Mouse (Mus musculus) forebrain, embryonic 16.5 days (tissue): ENCODE measurements around the gene Cish. TPM values are rescaled to one million over a fixed set of nuclear protein-coding genes. Genes with fewer than 3 reads are reported as not detected.

Source experiments
- ATAC-seq: fragments of 200-750 bp; cut with Nextera tagmentation; 2 replicates; pipeline ENCODE4 v1.8.0; 2017; ENCODE audit warnings: mild to moderate bottlenecking, moderate library complexity
- H3K27ac ChIP-seq: fragments of 300-500 bp; sonication (generic); 2 replicates; pipeline ENCODE4 v1.5.1; 2014; ENCODE audit warnings: low read length, control low read depth
- H3K27me3 ChIP-seq: fragments of 300-500 bp; sonication (generic); replicated peaks from 2 replicates; pipeline ENCODE4 v1.6.1; 2014; ENCODE audit warnings: low read length; ENCODE audit not compliant: control insufficient read depth, insufficient read depth
- H3K36me3 ChIP-seq: fragments of 300-500 bp; sonication (generic); 2 replicates; pipeline ENCODE4 v1.6.1; 2014; ENCODE audit not compliant: control insufficient read depth, insufficient read depth
- H3K4me1 ChIP-seq: fragments of 300-500 bp; sonication (generic); replicated peaks from 2 replicates; pipeline ENCODE4 v1.6.1; 2014; ENCODE audit warnings: low read length; ENCODE audit not compliant: control insufficient read depth, insufficient read depth
- H3K4me2 ChIP-seq: fragments of 300-500 bp; sonication (generic); 2 replicates; pipeline ENCODE4 v1.6.1; 2014; ENCODE audit warnings: mild to moderate bottlenecking, low read length, control low read depth
- H3K4me3 ChIP-seq: fragments of 300-500 bp; sonication (generic); replicated peaks from 2 replicates; pipeline ENCODE4 v1.5.1; 2014; ENCODE audit warnings: mild to moderate bottlenecking, low read length, control low read depth
- H3K9ac ChIP-seq: fragments of 300-500 bp; sonication (generic); replicated peaks from 2 replicates; pipeline ENCODE4 v1.6.1; 2014; ENCODE audit warnings: low read depth, low read length, control low read depth
- H3K9me3 ChIP-seq: fragments of 300-500 bp; sonication (generic); 2 replicates; pipeline ENCODE4 v1.6.1; 2016; ENCODE audit warnings: low read length; ENCODE audit not compliant: control insufficient read depth
- WGBS: fragments of 180-500 bp; shearing (Covaris S2); extraction: QIAGEN DNeasy Blood & Tissue Kit; methylation state at CpG from one replicate; pipeline ENCODE4 v1.1.7; 2014; 5-methylcytosine and 5-hydroxymethylcytosine counted together
- polyA plus RNA-seq: library from polyadenylated mRNA; unstranded; fragments of >200 nt; fragmentation: Nextera tagmentation; extraction: Ambion mirVana; gene quantifications from 2 replicates; pipeline ENCODE4 v1.2.1, GENCODE M21; 2015

Cish gene
- polyA plus RNA-seq, 1 experiment from 2014 or later: 11.1 TPM

DNA sequence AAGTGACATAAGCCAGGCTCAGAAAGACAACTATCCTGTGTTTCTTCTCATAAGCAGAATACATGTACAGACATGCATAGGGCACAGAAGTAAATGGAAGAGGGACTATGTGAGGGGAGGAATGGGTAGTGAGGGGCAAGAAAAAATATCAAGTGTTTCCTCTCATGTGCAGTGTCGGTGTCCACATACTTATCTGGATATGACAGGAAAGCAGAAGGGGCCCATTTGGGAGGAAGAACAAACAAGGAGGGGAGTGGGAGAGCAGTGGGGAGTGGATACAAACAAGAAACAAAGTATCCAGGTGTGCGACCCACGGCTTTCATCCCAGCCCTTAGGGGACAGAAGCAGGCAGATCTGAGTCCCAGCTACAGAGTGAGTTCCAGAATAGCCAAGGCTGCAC lies 18.1 kb downstream of the Cish start:
- H3K27ac ChIP-seq: no peak overlapping the region
- no peaks in the 10 kb centered on the region for H3K9me3 ChIP-seq
- no peaks in the 10 kb centered on the region for H3K27me3 ChIP-seq
- WGBS: 76% methylated on average over 3 of the region's 3 CpGs
- no peak overlapping the region for H3K4me2 ChIP-seq
- H3K4me1 ChIP-seq: no peaks in the 10 kb centered on the region
- no peak overlapping the region for H3K4me3 ChIP-seq
- no peak for ATAC-seq
- no peak overlapping the region for H3K9ac ChIP-seq
- H3K36me3 ChIP-seq: no peaks in the 10 kb centered on the region

DNA sequence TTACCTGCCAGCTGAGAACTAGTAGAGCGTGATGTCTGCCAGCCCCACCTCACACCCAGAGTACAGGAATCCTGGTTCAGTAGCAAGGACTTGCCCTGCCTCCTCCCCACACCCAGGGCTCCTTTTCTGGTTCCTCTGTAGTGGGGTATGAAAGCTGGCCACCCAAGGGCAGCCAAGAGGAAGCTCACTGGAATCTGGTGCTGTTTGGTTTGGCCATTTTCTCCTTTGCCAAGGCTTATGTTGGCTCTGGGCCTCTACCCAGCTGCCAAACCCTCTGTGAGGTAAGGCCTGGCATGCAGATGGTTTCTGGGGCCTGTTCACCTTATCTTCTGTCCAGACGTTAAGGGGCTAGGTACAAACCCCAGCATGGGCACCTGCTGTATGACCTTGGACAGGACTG lies 20.0 kb downstream of the Cish start:
- 81% methylated on average over 2 of the region's 2 CpGs for WGBS
- no peak overlapping the region for H3K27ac ChIP-seq
- H3K4me3 ChIP-seq: no peak overlapping the region
- no peaks in the 10 kb centered on the region for H3K36me3 ChIP-seq
- no peak for ATAC-seq
- no peak overlapping the region for H3K9ac ChIP-seq
- H3K9me3 ChIP-seq: no peaks in the 10 kb centered on the region
- H3K27me3 ChIP-seq: no peaks in the 10 kb centered on the region
- no peaks in the 10 kb centered on the region for H3K4me1 ChIP-seq
- no peak overlapping the region for H3K4me2 ChIP-seq

DNA sequence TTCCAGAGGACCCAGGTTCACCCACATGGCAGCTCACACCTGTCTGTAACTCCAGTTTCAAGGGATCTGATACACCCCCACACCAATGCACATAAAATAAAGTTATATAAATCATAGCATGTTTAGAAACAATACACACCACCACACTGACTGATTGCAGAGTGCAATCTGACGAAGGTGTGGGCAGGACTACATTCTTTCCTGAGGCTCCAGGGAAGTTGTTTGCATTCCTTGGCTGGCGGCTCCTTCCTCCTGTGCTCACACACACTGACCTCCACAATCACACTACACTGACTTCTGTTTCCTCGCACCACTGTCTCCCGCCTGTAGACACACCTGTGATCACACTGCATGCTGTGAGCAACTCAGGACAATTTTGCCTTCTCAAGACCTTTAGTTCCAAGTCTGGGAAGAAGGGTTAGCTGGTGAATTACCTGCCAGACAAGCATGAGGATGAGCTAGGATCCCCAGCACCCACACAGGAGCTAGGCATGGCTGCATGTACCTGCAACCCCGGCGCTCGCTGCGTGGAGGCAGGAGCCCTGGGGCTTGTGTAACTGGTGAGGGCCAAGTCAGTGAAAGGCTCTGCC lies 26.7 kb downstream of the Cish start:
- Histone ChIP-seq H3K4me2 (no peak overlapping the region), H3K27ac (no peak overlapping the region), H3K9ac (no peak overlapping the region), H3K4me1 (0 out of 2 replicates have a peak, but pooled peaks cover 3% of the 10 kb centered on the region), H3K4me3 (no peak overlapping the region), H3K36me3 (no peaks in the 10 kb centered on the region), H3K27me3 (no peaks in the 10 kb centered on the region), H3K9me3 (no peaks in the 10 kb centered on the region)
- WGBS: 90% methylated on average over 8 of the region's 8 CpGs
- no peak for ATAC-seq

DNA sequence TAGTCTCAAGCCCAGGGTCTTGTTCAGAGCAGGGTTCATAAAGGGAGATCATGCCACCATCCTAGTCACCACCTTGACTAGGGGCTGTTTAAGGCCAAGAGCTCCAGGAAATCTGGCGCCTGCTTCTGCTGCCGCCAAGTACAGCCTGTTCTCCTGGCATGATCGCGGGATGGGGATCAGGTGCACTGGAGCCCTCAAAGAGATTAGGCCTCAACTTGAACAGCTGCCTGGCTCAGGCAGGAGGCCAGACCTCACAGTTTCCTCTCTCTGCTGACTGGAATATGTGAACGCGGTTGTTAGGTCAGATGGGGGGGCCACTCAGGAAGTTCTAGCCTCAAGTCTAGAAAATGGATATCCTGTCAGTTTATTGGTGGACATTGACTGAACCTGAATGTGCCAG lies 27.7 kb downstream of the Cish start:
- 60% methylated on average over 6 of the region's 6 CpGs for WGBS

DNA sequence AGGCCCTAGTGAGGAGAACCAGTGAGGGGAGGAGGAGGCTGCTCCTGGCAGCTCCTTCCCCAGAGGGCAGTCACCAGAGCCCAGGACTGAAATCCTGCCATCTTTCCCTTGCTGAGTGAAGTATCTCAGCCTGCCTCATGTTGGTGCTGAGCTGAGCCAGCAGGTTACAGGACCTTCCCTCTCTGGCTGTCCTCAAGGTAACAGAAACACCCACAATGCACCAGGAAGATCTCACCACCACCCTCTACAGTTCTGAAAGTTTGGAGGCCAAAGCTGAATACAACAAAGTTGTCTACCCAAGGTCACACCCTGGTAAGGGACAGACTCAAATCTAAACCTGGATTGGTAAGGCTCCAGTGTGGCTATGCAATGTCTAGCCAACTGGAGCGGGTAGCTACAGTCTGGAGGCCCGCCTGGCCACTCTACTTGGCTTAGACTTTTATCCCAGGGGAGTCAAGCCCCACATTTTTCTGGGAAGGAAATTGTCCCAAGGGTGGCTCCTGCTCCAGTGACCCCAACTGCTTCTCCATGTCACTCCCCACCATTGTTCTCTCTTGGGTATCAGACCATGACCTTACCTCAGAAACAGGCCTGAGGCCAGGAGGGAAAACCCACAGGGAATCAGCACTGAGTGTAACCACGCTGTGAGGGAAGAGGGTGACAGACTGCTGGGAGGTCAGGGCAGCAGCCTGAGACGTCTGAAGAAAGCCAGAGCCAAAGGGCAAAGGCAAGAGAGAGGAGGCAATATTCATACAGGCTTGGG lies 29.2 kb downstream of the Cish start:
- WGBS: 71% methylated on average over 4 of the region's 4 CpGs
- Histone ChIP-seq H3K4me2 (no peak overlapping the region), H3K4me3 (no peak overlapping the region), H3K36me3 (no peaks in the 10 kb centered on the region), H3K4me1 (0 out of 2 replicates have a peak, but pooled peaks cover 3% of the 10 kb centered on the region), H3K9ac (no peak overlapping the region), H3K27me3 (no peaks in the 10 kb centered on the region), H3K9me3 (no peaks in the 10 kb centered on the region), H3K27ac (no peak overlapping the region)
- ATAC-seq: no peak

More for the DNA sequence above, 27.7 kb downstream of the Cish start:
- Histone ChIP-seq H3K27me3 (no peaks in the 10 kb centered on the region), H3K4me3 (no peak overlapping the region), H3K4me2 (no peak overlapping the region), H3K36me3 (no peaks in the 10 kb centered on the region), H3K27ac (no peak overlapping the region), H3K9ac (no peak overlapping the region), H3K4me1 (0 out of 2 replicates have a peak, but pooled peaks cover 3% of the 10 kb centered on the region), H3K9me3 (no peaks in the 10 kb centered on the region)
- no peak for ATAC-seq

GRCm38 (mm10) chr9:107325904-107326303 lies 30.1 kb downstream of the Cish start:
- no peak for ATAC-seq
- no peaks in the 10 kb centered on the region for H3K9me3 ChIP-seq

GRCm38 (mm10) chr9:107327879-107328620 lies 32.2 kb downstream of the Cish start:
- Histone ChIP-seq H3K4me2 (no peak overlapping the region), H3K4me3 (no peak overlapping the region), H3K27me3 (no peaks in the 10 kb centered on the region), H3K9ac (no peak overlapping the region), H3K9me3 (no peaks in the 10 kb centered on the region), H3K36me3 (no peaks in the 10 kb centered on the region), H3K27ac (no peak overlapping the region), H3K4me1 (0 out of 2 replicates have a peak, but pooled peaks cover 3% of the 10 kb centered on the region)
- 92% methylated on average over 16 of the region's 16 CpGs for WGBS
- no peak for ATAC-seq

More at GRCm38 (mm10) chr9:107325904-107326303, 30.1 kb downstream of the Cish start:
- Histone ChIP-seq H3K4me2 (no peak overlapping the region), H3K27me3 (no peaks in the 10 kb centered on the region), H3K4me1 (0 out of 2 replicates have a peak, but pooled peaks cover 3% of the 10 kb centered on the region), H3K27ac (no peak overlapping the region), H3K9ac (no peak overlapping the region), H3K4me3 (no peak overlapping the region), H3K36me3 (no peaks in the 10 kb centered on the region)
- 89% methylated on average over 7 of the region's 7 CpGs for WGBS

DNA sequence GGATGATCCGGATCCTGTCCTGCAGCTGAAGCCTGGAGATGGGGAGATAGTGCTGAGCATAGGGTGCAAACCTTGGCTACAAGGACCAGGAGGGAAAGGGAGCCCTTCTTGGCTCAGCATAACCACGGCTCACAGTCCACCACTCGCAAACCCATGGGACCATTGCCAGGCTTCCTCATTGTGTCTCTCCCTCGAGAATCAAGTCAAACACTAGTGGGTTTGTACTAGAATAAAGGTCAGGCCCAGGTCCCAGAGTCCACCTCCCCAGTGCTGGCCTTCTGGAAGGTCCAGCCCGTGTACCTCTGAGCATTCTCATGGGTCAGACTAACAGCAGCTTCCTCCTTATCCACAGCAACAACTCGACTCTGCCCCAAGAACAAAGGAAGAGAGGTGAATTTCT lies 35.0 kb downstream of the Cish start:
- H3K27me3 ChIP-seq: no peaks in the 10 kb centered on the region
- no peak overlapping the region for H3K27ac ChIP-seq
- H3K4me1 ChIP-seq: no peaks in the 10 kb centered on the region
- H3K4me3 ChIP-seq: no peak overlapping the region
- H3K36me3 ChIP-seq: no peaks in the 10 kb centered on the region
- WGBS: 79% methylated on average over 6 of the region's 6 CpGs
- ATAC-seq: no peak
- H3K9ac ChIP-seq: no peak overlapping the region
- no peak overlapping the region for H3K4me2 ChIP-seq
- H3K9me3 ChIP-seq: no peaks in the 10 kb centered on the region

DNA sequence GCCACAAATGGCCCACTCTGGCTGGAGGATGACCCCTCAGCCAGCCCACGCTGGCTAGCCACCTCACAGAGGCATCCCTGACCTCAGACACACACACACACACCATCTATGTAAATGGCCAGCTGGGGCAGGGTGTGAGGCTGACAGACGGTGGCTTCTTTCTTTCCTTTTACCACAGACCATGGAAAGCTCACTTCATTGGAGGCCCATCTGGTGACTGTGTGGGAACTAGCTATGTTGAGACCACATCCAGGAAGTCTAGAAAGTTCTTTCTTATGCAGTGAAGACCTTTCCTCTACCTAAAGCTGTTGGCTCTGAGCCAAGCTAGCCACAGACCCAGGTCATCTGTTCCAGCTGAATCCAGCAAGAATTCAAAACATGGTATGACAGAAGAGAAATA lies 37.9 kb downstream of the Cish start:
- H3K27ac ChIP-seq: no peak overlapping the region
- H3K36me3 ChIP-seq: no peaks in the 10 kb centered on the region
- peaks cover 8% of the 10 kb centered on the region for H3K4me1 ChIP-seq
- H3K9ac ChIP-seq: no peak overlapping the region
- no peak overlapping the region for H3K4me2 ChIP-seq
- 73% methylated on average over 2 of the region's 2 CpGs for WGBS
- ATAC-seq: no peak
- no peaks in the 10 kb centered on the region for H3K27me3 ChIP-seq
- H3K9me3 ChIP-seq: no peaks in the 10 kb centered on the region
- no peak overlapping the region for H3K4me3 ChIP-seq
